Mouse (Mus musculus) hindbrain, embryonic 15.5 days (tissue): ENCODE data around the gene Hoxa1. TPM values are rescaled to one million over a fixed set of nuclear protein-coding genes. Genes with fewer than 3 reads are reported as not detected.

Experiments
- ATAC-seq: fragments of 200-750 bp; cut with Nextera tagmentation; 2 replicates; pipeline ENCODE4 v1.8.0; 2017; ENCODE audit warnings: low read depth, moderate number of reproducible peaks, moderate TSS enrichment; ENCODE audit not compliant: low FRiP score
- H3K27ac ChIP-seq: fragments of 300-500 bp; sonication (generic); replicated peaks from 2 replicates; pipeline ENCODE4 v1.5.1; 2015; ENCODE audit warnings: mild to moderate bottlenecking, inconsistent platforms
- H3K27me3 ChIP-seq: fragments of 300-500 bp; sonication (generic); 2 replicates; pipeline ENCODE4 v1.6.1; 2015; ENCODE audit warnings: control low read depth, inconsistent platforms
- H3K36me3 ChIP-seq: fragments of 300-500 bp; sonication (generic); 2 replicates; pipeline ENCODE4 v1.6.1; 2015; ENCODE audit warnings: control low read depth, inconsistent platforms
- H3K4me1 ChIP-seq: fragments of 300-500 bp; sonication (generic); replicated peaks from 2 replicates; pipeline ENCODE4 v1.6.1; 2015; ENCODE audit warnings: control low read depth, inconsistent platforms
- H3K4me2 ChIP-seq: fragments of 300-500 bp; sonication (generic); 2 replicates; pipeline ENCODE4 v1.6.1; 2015; ENCODE audit warnings: moderate library complexity, mild to moderate bottlenecking, inconsistent platforms
- H3K4me3 ChIP-seq: fragments of 300-500 bp; sonication (generic); 2 replicates; pipeline ENCODE4 v1.5.1; 2015; ENCODE audit warnings: mild to moderate bottlenecking, inconsistent platforms
- H3K9ac ChIP-seq: fragments of 300-500 bp; sonication (generic); 2 replicates; pipeline ENCODE4 v1.6.1; 2015; ENCODE audit warnings: inconsistent platforms
- H3K9me3 ChIP-seq: fragments of 300-500 bp; sonication (generic); 2 replicates; pipeline ENCODE4 v1.6.1; 2016; ENCODE audit warnings: control low read depth, inconsistent platforms
- WGBS: fragments of 180-500 bp; shearing (Covaris S2); methylation state at CpG from one replicate; pipeline ENCODE4 v1.1.7; 2015; 5-methylcytosine and 5-hydroxymethylcytosine counted together
- polyA plus RNA-seq: library from polyadenylated mRNA; unstranded; fragments of >200 nt; fragmentation: Nextera tagmentation; extraction: Ambion mirVana; gene quantifications from 2 replicates; pipeline ENCODE4 v1.2.1, GENCODE M21; 2015

Gene Hoxa1
- polyA plus RNA-seq, 1 experiment from 2014 or later: 1.8 TPM

GRCm38 (mm10) chr6:52162093-52162380 is 3.9 kb upstream of the Hoxa1 start:
- Histone ChIP-seq H3K27ac (peak overlapping the region; percentile 95), H3K4me3 (peak overlapping the region; percentile 87), H3K9me3 (no peaks in the 10 kb centered on the region), H3K36me3 (no peaks in the 10 kb centered on the region), H3K4me2 (peak overlapping the region; percentile 97), H3K4me1 (peaks cover 31% of the 10 kb centered on the region), H3K9ac (peak overlapping the region; percentile 68), H3K27me3 (peaks cover 10% of the 10 kb centered on the region)
- WGBS: 6% methylated on average over 1 of the region's 1 CpGs
- ATAC-seq: no peak

- Histone ChIP-seq H3K9ac (peak overlapping the region; percentile 68), H3K27ac (peak overlapping the region; percentile 95), H3K4me2 (peak overlapping the region; percentile 97)
Observed at GRCm38 (mm10) chr6:52161336-52162092, 3.4 kb upstream of the Hoxa1 start.

GRCm38 (mm10) chr6:52160511-52161335 is 2.6 kb upstream of the Hoxa1 start:
- no peaks in the 10 kb centered on the region for H3K36me3 ChIP-seq
- peak overlapping the region; percentile 89 for H3K27ac ChIP-seq
- H3K9me3 ChIP-seq: no peaks in the 10 kb centered on the region
- peaks cover 23% of the 10 kb centered on the region for H3K27me3 ChIP-seq
- 2% methylated on average over 30 of the region's 30 CpGs for WGBS
- no peak for ATAC-seq
- peaks cover 31% of the 10 kb centered on the region for H3K4me1 ChIP-seq
- peak overlapping the region; percentile 87 for H3K4me3 ChIP-seq
- peak overlapping the region; percentile 67 for H3K9ac ChIP-seq
- peak overlapping the region; percentile 97 for H3K4me2 ChIP-seq

More at GRCm38 (mm10) chr6:52161336-52162092, 3.4 kb upstream of the Hoxa1 start:
- WGBS: 4% methylated on average over 8 of the region's 8 CpGs
- H3K27me3 ChIP-seq: peaks cover 15% of the 10 kb centered on the region
- ATAC-seq: no peak
- no peaks in the 10 kb centered on the region for H3K36me3 ChIP-seq
- H3K4me1 ChIP-seq: peaks cover 31% of the 10 kb centered on the region
- peak overlapping the region; percentile 87 for H3K4me3 ChIP-seq
- H3K9me3 ChIP-seq: no peaks in the 10 kb centered on the region

GRCm38 (mm10) chr6:52159979-52160378 is 1.9 kb upstream of the Hoxa1 start:
- H3K9ac ChIP-seq: peak overlapping the region; percentile 67
- H3K36me3 ChIP-seq: no peaks in the 10 kb centered on the region
- peaks cover 31% of the 10 kb centered on the region for H3K4me1 ChIP-seq
- WGBS: 5% methylated on average over 9 of the region's 9 CpGs
- ATAC-seq: no peak
- H3K9me3 ChIP-seq: no peaks in the 10 kb centered on the region
- H3K4me2 ChIP-seq: peak overlapping the region; percentile 97
- peak overlapping the region; percentile 87 for H3K4me3 ChIP-seq
- peaks cover 30% of the 10 kb centered on the region for H3K27me3 ChIP-seq
- peak overlapping the region; percentile 89 for H3K27ac ChIP-seq

- peak overlapping the region; percentile 87 for H3K4me3 ChIP-seq
- H3K9me3 ChIP-seq: no peaks in the 10 kb centered on the region
- peak overlapping the region; percentile 67 for H3K9ac ChIP-seq
- H3K27me3 ChIP-seq: peaks cover 37% of the 10 kb centered on the region
- H3K4me2 ChIP-seq: peak overlapping the region; percentile 97
- H3K27ac ChIP-seq: peak overlapping the region; percentile 89
- peaks cover 31% of the 10 kb centered on the region for H3K4me1 ChIP-seq
- 1% methylated on average over 12 of the region's 12 CpGs for WGBS
- ATAC-seq: peak; percentile 5
- H3K36me3 ChIP-seq: no peaks in the 10 kb centered on the region
Observed at GRCm38 (mm10) chr6:52159164-52159761, 1.1 kb upstream of the Hoxa1 start.

- 2% methylated on average over 32 of the region's 32 CpGs for WGBS
- Histone ChIP-seq H3K36me3 (no peaks in the 10 kb centered on the region), H3K27me3 (peaks cover 50% of the 10 kb centered on the region), H3K4me3 (peak overlapping the region; percentile 87), H3K4me2 (peak overlapping the region; percentile 97), H3K9ac (peak overlapping the region; percentile 27; the same call in 1 of the 2 replicates), H3K9me3 (no peaks in the 10 kb centered on the region), H3K4me1 (peaks cover 31% of the 10 kb centered on the region), H3K27ac (no peak overlapping the region)
- ATAC-seq: no peak
Observed at GRCm38 (mm10) chr6:52157466-52158275, 446 bp downstream of the Hoxa1 start.

- H3K9ac ChIP-seq: no peak overlapping the region
- ATAC-seq: no peak
- H3K27me3 ChIP-seq: peaks cover 57% of the 10 kb centered on the region
- H3K4me2 ChIP-seq: peak overlapping the region; percentile 97
- H3K4me3 ChIP-seq: peak overlapping the region; percentile 87
- no peaks in the 10 kb centered on the region for H3K9me3 ChIP-seq
- H3K4me1 ChIP-seq: peaks cover 31% of the 10 kb centered on the region
- no peaks in the 10 kb centered on the region for H3K36me3 ChIP-seq
- WGBS: 6% methylated on average over 20 of the region's 20 CpGs
- H3K27ac ChIP-seq: no peak overlapping the region
Observed at GRCm38 (mm10) chr6:52156551-52157200, 1.4 kb downstream of the Hoxa1 start.

- H3K4me3 ChIP-seq: no peak overlapping the region
- H3K27me3 ChIP-seq: peaks cover 60% of the 10 kb centered on the region
- no peak overlapping the region for H3K4me2 ChIP-seq
- peaks cover 30% of the 10 kb centered on the region for H3K4me1 ChIP-seq
- no peak overlapping the region for H3K27ac ChIP-seq
- ATAC-seq: no peak
- 51% methylated on average over 3 of the region's 3 CpGs for WGBS
- H3K36me3 ChIP-seq: no peaks in the 10 kb centered on the region
- no peak overlapping the region for H3K9ac ChIP-seq
- no peaks in the 10 kb centered on the region for H3K9me3 ChIP-seq
Observed at GRCm38 (mm10) chr6:52155471-52155870, 2.6 kb downstream of the Hoxa1 start.

- Histone ChIP-seq H3K4me3 (no peak overlapping the region), H3K9me3 (no peaks in the 10 kb centered on the region), H3K4me2 (no peak overlapping the region), H3K9ac (no peak overlapping the region), H3K4me1 (peaks cover 15% of the 10 kb centered on the region), H3K27me3 (peaks cover 73% of the 10 kb centered on the region), H3K27ac (no peak overlapping the region), H3K36me3 (no peaks in the 10 kb centered on the region)
- 29% methylated on average over 5 of the region's 5 CpGs for WGBS
- ATAC-seq: no peak
Observed at GRCm38 (mm10) chr6:52154044-52154443, 4.1 kb downstream of the Hoxa1 start.

- no peak overlapping the region for H3K4me2 ChIP-seq
- H3K27me3 ChIP-seq: peaks cover 73% of the 10 kb centered on the region
- no peaks in the 10 kb centered on the region for H3K36me3 ChIP-seq
- no peak overlapping the region for H3K27ac ChIP-seq
- no peaks in the 10 kb centered on the region for H3K9me3 ChIP-seq
- no peak overlapping the region for H3K9ac ChIP-seq
- ATAC-seq: no peak
- H3K4me3 ChIP-seq: no peak overlapping the region
- 5% methylated on average over 6 of the region's 6 CpGs for WGBS
- H3K4me1 ChIP-seq: peaks cover 9% of the 10 kb centered on the region
Observed at GRCm38 (mm10) chr6:52153270-52153669, 4.8 kb downstream of the Hoxa1 start.
